In genomic region chr4:130868803-130869202, GRCm38 (mm10) we compare ENCODE assay signal across 27 mouse cellular contexts. TPM values are rescaled to one million over a fixed set of nuclear protein-coding genes. Genes with fewer than 3 reads are reported as not detected.
DNase-seq lines count a peak whose midpoint lies in the region; ATAC-seq and TF ChIP-seq lines count a peak whose summit lies in the region.
"Had no signal": no experiment of that assay in that cellular context is flagged by ENCODE, and none has a peak within 500 bp of the region (broad histone marks: within the 10 kb centered on the region; RNA-seq: fewer than 3 reads in every experiment).

No protein-coding gene starts in this region.

- no peak overlapping the region for H3K4me3 ChIP-seq in heart, adult 2 months
- no peak overlapping the region for H3K4me3 ChIP-seq in layer of hippocampus, adult 2 months
- H3K4me3 ChIP-seq in midbrain, postnatal 0 days (ENCODE audit: low read depth, low read length) = no peak overlapping the region
- H3K4me3 ChIP-seq in midbrain, embryonic 13.5 days (replicated peaks) = no peak overlapping the region
- H3K4me3 ChIP-seq: embryonic facial prominence, embryonic 13.5 days; erythroblast, embryonic 14.5 days; forebrain, embryonic 13.5 days; heart, embryonic 12.5 days; hindbrain, embryonic 10.5 days; limb, embryonic 10.5 days; liver, embryonic 15.5 days; megakaryocyte, embryonic 14.5 days had no signal

- no peak overlapping the region for H3K27ac ChIP-seq in heart, adult 2 months
- H3K27ac ChIP-seq in layer of hippocampus, adult 2 months = no peak overlapping the region
- no peak overlapping the region for H3K27ac ChIP-seq in midbrain, postnatal 0 days (ENCODE audit: low read depth, low read length)
- H3K27ac ChIP-seq in midbrain, embryonic 13.5 days = no peak overlapping the region
- H3K27ac ChIP-seq: embryonic facial prominence, embryonic 13.5 days; forebrain, embryonic 13.5 days; limb, embryonic 10.5 days; liver, embryonic 15.5 days had no signal

- intact Hi-C loops in heart, adult 2 months (cut with DNase I) = no loop called here

- no peaks in the 10 kb centered on the region for H3K79me2 ChIP-seq in heart, adult 2 months (replicated peaks; ENCODE audit: control insufficient read depth, insufficient read depth, low read length)

- H3K9me3 ChIP-seq in midbrain, postnatal 0 days (ENCODE audit: low read length) = no peaks in the 10 kb centered on the region
- H3K9me3 ChIP-seq in midbrain, embryonic 13.5 days = no peaks in the 10 kb centered on the region
- H3K9me3 ChIP-seq: embryonic facial prominence, embryonic 13.5 days; forebrain, embryonic 13.5 days; heart, embryonic 12.5 days; hindbrain, embryonic 10.5 days; limb, embryonic 10.5 days; liver, embryonic 15.5 days had no signal

- no peak for TF ChIP-seq POLR2A in heart, adult 2 months (IDR thresholded peaks at IDR 0.05; ENCODE audit: insufficient read depth, low read depth, low read length)

- no peak for ATAC-seq in midbrain, postnatal 0 days (ENCODE audit: low FRiP score)
- no peak for ATAC-seq in midbrain, embryonic 13.5 days
- ATAC-seq: forebrain, embryonic 13.5 days; inflammation-experienced regulatory T-cells, adult 6 months; midbrain, embryonic 16.5 days had no signal

- peak; percentile 57 for TF ChIP-seq CTCF in heart, adult 2 months (IDR thresholded peaks at IDR 0.05)
- peak; percentile 47 for TF ChIP-seq CTCF in layer of hippocampus, adult 2 months (conservative IDR thresholded peaks at IDR 0.05)
- peak; percentile 62 for TF ChIP-seq CTCF in midbrain, postnatal 0 days (IDR thresholded peaks at IDR 0.05)

- no peak overlapping the region for H3K4me2 ChIP-seq in midbrain, postnatal 0 days (ENCODE audit: low read depth, low read length, poor library complexity, severe bottlenecking)
- no peak overlapping the region for H3K4me2 ChIP-seq in midbrain, embryonic 13.5 days (replicated peaks)
- H3K4me2 ChIP-seq: embryonic facial prominence, embryonic 13.5 days; forebrain, embryonic 13.5 days; heart, embryonic 12.5 days; liver, embryonic 15.5 days had no signal

- no peaks in the 10 kb centered on the region for H3K27me3 ChIP-seq in heart, adult 2 months (ENCODE audit: control insufficient read depth, insufficient read depth, low read length)
- H3K27me3 ChIP-seq in midbrain, postnatal 0 days (ENCODE audit: insufficient read depth, low read length) = no peaks in the 10 kb centered on the region
- H3K27me3 ChIP-seq in midbrain, embryonic 13.5 days = peaks cover 66% of the 10 kb centered on the region

- no peak for DNase-seq in heart, adult 2 months
- DNase-seq in heart, adult 9 months (ENCODE audit: low spot score in 2 of 2) = no peak
- DNase-seq in layer of hippocampus, adult 2 months (ENCODE audit: low spot score in 2 of 2) = no peak
- no peak for DNase-seq in layer of hippocampus, postnatal 25 days (ENCODE audit: extremely low spot score in 1 of 2, low spot score in 1 of 2)
- peak; percentile 38 for DNase-seq in midbrain, postnatal 0 days (ENCODE audit: low spot score)
- DNase-seq in spleen, postnatal 4 days (ENCODE audit: low spot score in 2 of 2) = no peak
- DNase-seq: adrenal gland, postnatal 36 days; cerebellum, adult 11-12 months; embryo, embryonic 11 days; heart, postnatal 10 days; kidney, adult 9 months; kidney, postnatal 36 days; layer of hippocampus, adult 9-11 months; liver; lung, postnatal 36 days; right cerebral cortex, adult 18-20 months had no signal

- 38% methylated on average over 5 of the region's 5 CpGs for WGBS in heart, adult 2 months
- 42% methylated on average over 5 of the region's 5 CpGs for WGBS in midbrain, postnatal 0 days
- 54% methylated on average over 5 of the region's 5 CpGs for WGBS in midbrain, embryonic 13.5 days

- no peak for TF ChIP-seq EP300 in heart, adult 2 months (IDR thresholded peaks at IDR 0.05; ENCODE audit: insufficient read depth, low read depth, low read length)

- no peak overlapping the region for H3K9ac ChIP-seq in heart, adult 2 months (ENCODE audit: low read depth, low read length)
- H3K9ac ChIP-seq in midbrain, postnatal 0 days (replicated peaks; ENCODE audit: low read length, poor library complexity, severe bottlenecking) = no peak overlapping the region
- H3K9ac ChIP-seq in midbrain, embryonic 13.5 days (replicated peaks) = no peak overlapping the region
- H3K9ac ChIP-seq: forebrain, embryonic 13.5 days; heart, embryonic 12.5 days; liver, embryonic 15.5 days had no signal

- H3K36me3 ChIP-seq in heart, adult 2 months (ENCODE audit: control insufficient read depth, insufficient read depth, low read length) = no peaks in the 10 kb centered on the region
- no peaks in the 10 kb centered on the region for H3K36me3 ChIP-seq in midbrain, postnatal 0 days (ENCODE audit: insufficient read depth, low read length)
- H3K36me3 ChIP-seq in midbrain, embryonic 13.5 days = no peaks in the 10 kb centered on the region
- H3K36me3 ChIP-seq: embryonic facial prominence, embryonic 13.5 days; heart, embryonic 12.5 days; hindbrain, embryonic 10.5 days; limb, embryonic 10.5 days; liver, embryonic 15.5 days had no signal

- no peaks in the 10 kb centered on the region for H3K4me1 ChIP-seq in heart, adult 2 months (ENCODE audit: control insufficient read depth, insufficient read depth, low read length)
- H3K4me1 ChIP-seq in midbrain, postnatal 0 days (ENCODE audit: insufficient read depth, low read length) = peaks cover 21% of the 10 kb centered on the region
- H3K4me1 ChIP-seq in midbrain, embryonic 13.5 days (replicated peaks) = peaks cover 52% of the 10 kb centered on the region
- H3K4me1 ChIP-seq: liver, embryonic 15.5 days; megakaryocyte, embryonic 14.5 days had no signal

RNA-seq across cellular contexts. Expression of gene Laptm5, which starts 44.1 kb away (rescaled TPM):
- total RNA-seq in heart, adult 2 months (2021) = 10 to 100 TPM; 15.5 to 22.8 TPM
- polyA plus RNA-seq in heart, adult 2 months (2012; rRNA removed) = 44.1 and 59.4 TPM in 2 replicates
- 10 to 100 TPM; 33.9 to 34.0 TPM for total RNA-seq in layer of hippocampus, adult 2 months (2021)
- 10 to 100 TPM; 37.3 to 39.6 TPM for total RNA-seq in layer of hippocampus, postnatal 25 days (2021)
- 28.2 and 34.5 TPM in 2 replicates for total RNA-seq in midbrain, postnatal 0 days (2014; rRNA removed)
- 32.8 and 36.2 TPM in 2 replicates for polyA plus RNA-seq in midbrain, postnatal 0 days (2015; fragmentation: Nextera tagmentation; extraction: Ambion mirVana)
- 21.8 and 23.7 TPM in 2 replicates for polyA plus RNA-seq in midbrain, embryonic 13.5 days (2015; fragmentation: Nextera tagmentation; extraction: Ambion mirVana)
